Mouse (Mus musculus): Measurements from ENCODE around the gene Ppp2r5e.

GRCm38 (mm10) chr12:75478117-75478516 lies 117.9 kb downstream of the Ppp2r5e start:
- TF ChIP-seq CTCF (IDR thresholded peaks at IDR 0.05; ENCODE audit: control insufficient read depth, insufficient read depth, low read length) (no peak), POLR2A (IDR thresholded peaks at IDR 0.05; ENCODE audit: borderline replicate concordance, control insufficient read depth, low read depth, low read length) (no peak)

Measured in bone marrow, adult 2 months (tissue).